23 mouse cellular contexts compared by ENCODE assay signal in genomic region chrX:42530703-42531102, GRCm38 (mm10). TPM values are rescaled to one million over a fixed set of nuclear protein-coding genes. Genes with fewer than 3 reads are reported as not detected.
"Had no signal": no experiment of that assay in that cellular context is flagged by ENCODE, and none has a peak within 500 bp of the region (broad histone marks: within the 10 kb centered on the region; RNA-seq: fewer than 3 reads in every experiment).

No protein-coding gene starts in this region.

- H3K4me3 ChIP-seq: intestine, embryonic 15.5 days; limb, embryonic 10.5 days; liver, embryonic 15.5 days had no signal

- H3K27me3 ChIP-seq: intestine, embryonic 15.5 days; liver, embryonic 15.5 days had no signal

- H3K9ac ChIP-seq: intestine, embryonic 15.5 days; liver, embryonic 15.5 days had no signal

- H3K27ac ChIP-seq: intestine, embryonic 15.5 days; limb, embryonic 10.5 days; liver, embryonic 15.5 days had no signal

- H3K4me2 ChIP-seq: intestine, embryonic 15.5 days; liver, embryonic 11.5 days; liver, embryonic 15.5 days had no signal

- H3K4me1 ChIP-seq: intestine, embryonic 15.5 days; limb, embryonic 10.5 days; liver, embryonic 15.5 days had no signal

- H3K36me3 ChIP-seq: intestine, embryonic 15.5 days; limb, embryonic 10.5 days; liver, embryonic 15.5 days had no signal

- ATAC-seq: intestine, embryonic 15.5 days; lung, postnatal 0 days had no signal

- DNase-seq: kidney, adult 18-20 months; kidney, postnatal 10 days; kidney, postnatal 4 days; lung, adult 2 months; lung, postnatal 36 days; right cerebral cortex, adult 18-20 months; right cerebral cortex, postnatal 25 days; thymus, postnatal 14 days had no signal

- H3K9me3 ChIP-seq: intestine, embryonic 15.5 days; limb, embryonic 10.5 days; liver, embryonic 15.5 days had no signal

RNA-seq across cellular contexts. Expression of gene Sh2d1a, which starts 28.4 kb away (rescaled TPM):
- total RNA-seq: left cerebral cortex, adult 18-20 months; left cerebral cortex, postnatal 10 days; megakaryocyte progenitor cell, adult 5-6 weeks; midbrain, postnatal 0 days had no signal
- polyA plus RNA-seq: liver, embryonic 11.5 days; liver, embryonic 15.5 days; lung, postnatal 0 days had no signal

RNA-seq across cellular contexts. Expression of gene Tex13c2, which starts 41.2 kb away (rescaled TPM):
- total RNA-seq: left cerebral cortex, adult 18-20 months; left cerebral cortex, postnatal 10 days; megakaryocyte progenitor cell, adult 5-6 weeks; midbrain, postnatal 0 days; neutrophil, adult 5-6 weeks had no signal
- polyA plus RNA-seq: intestine, embryonic 15.5 days; kidney, embryonic 14.5 days; limb, embryonic 10.5 days; limb, embryonic 14.5 days; liver, embryonic 11.5 days; liver, embryonic 15.5 days; lung, adult 2 months; lung, postnatal 0 days; neural tube, embryonic 11.5 days; small intestine, adult 2 months; stomach, embryonic 16.5 days had no signal
